Mouse (Mus musculus): Measurements from ENCODE around the gene Rgs6. TPM values are rescaled to one million over a fixed set of nuclear protein-coding genes. Genes with fewer than 3 reads are reported as not detected.

Rgs6 gene
- 1.4 TPM in 2 replicates for polyA plus RNA-seq (2014; fragmentation: Nextera tagmentation; extraction: Ambion mirVana)

- Histone ChIP-seq H3K4me2 (replicated peaks; ENCODE audit: low read depth, low read length) (no peak within 1 kb of the TSS), H3K9me3 (ENCODE audit: control insufficient read depth, low read depth, low read length) (no peaks in the 10 kb centered on the region), H3K4me1 (ENCODE audit: control insufficient read depth, insufficient read depth, low read length) (no peaks in the 10 kb centered on the region), H3K27ac (ENCODE audit: low read length) (no peak within 1 kb of the TSS), H3K9ac (replicated peaks; ENCODE audit: low read depth, low read length) (no peak within 1 kb of the TSS), H3K36me3 (ENCODE audit: control insufficient read depth, insufficient read depth, low read length) (no peaks in the 10 kb centered on the region), H3K27me3 (ENCODE audit: control insufficient read depth, insufficient read depth, low read length) (no peaks in the 10 kb centered on the region), H3K4me3 (ENCODE audit: low read depth, low read length) (no peak within 1 kb of the TSS)
- 61% methylated on average over 2 of the region's 2 CpGs for WGBS
- ATAC-seq (ENCODE audit: insufficient number of reproducible peaks, insufficient read depth, low FRiP score, low read depth): no peak
These were observed at the start of gene Rgs6 for GRCm38 (mm10) chr12:82588017-82588416. Rgs6 (plus strand) TSS chr12:82588292.

GRCm38 (mm10) chr12:82547127-82547526, 41.0 kb upstream of the Rgs6 start:
- no peak overlapping the region for H3K27ac ChIP-seq (ENCODE audit: low read length)
- H3K36me3 ChIP-seq (ENCODE audit: control insufficient read depth, insufficient read depth, low read length): no peaks in the 10 kb centered on the region
- no peaks in the 10 kb centered on the region for H3K27me3 ChIP-seq (ENCODE audit: control insufficient read depth, insufficient read depth, low read length)
- no peaks in the 10 kb centered on the region for H3K4me1 ChIP-seq (ENCODE audit: control insufficient read depth, insufficient read depth, low read length)
- 74% methylated on average over 4 of the region's 4 CpGs for WGBS
- no peak overlapping the region for H3K9ac ChIP-seq (replicated peaks; ENCODE audit: low read depth, low read length)
- no peak overlapping the region for H3K4me2 ChIP-seq (replicated peaks; ENCODE audit: low read depth, low read length)
- H3K4me3 ChIP-seq (ENCODE audit: low read depth, low read length): no peak overlapping the region
- no peaks in the 10 kb centered on the region for H3K9me3 ChIP-seq (ENCODE audit: control insufficient read depth, low read depth, low read length)
- ATAC-seq (ENCODE audit: insufficient number of reproducible peaks, insufficient read depth, low FRiP score, low read depth): no peak

DNA sequence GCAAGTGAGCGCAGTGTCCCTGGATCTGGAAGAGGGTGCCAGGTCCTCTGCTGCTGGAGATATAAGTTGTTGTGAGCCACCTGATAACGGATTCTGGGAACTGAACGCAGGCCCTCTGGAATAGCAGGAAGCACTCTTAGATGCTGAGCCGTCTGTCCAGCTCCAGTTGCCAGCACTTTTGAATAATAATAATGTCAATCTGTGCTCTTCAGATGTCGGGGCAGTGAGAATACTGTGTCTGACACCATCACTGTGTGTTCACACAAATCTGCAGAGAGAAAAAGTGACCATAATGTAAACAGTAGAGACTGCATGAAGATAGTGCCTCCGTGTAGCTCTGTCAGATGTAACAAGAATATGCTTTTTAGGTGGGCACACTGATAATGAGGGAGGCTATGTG, 38.9 kb upstream of the Rgs6 start:
- Histone ChIP-seq H3K36me3 (ENCODE audit: control insufficient read depth, insufficient read depth, low read length) (no peaks in the 10 kb centered on the region), H3K27me3 (ENCODE audit: control insufficient read depth, insufficient read depth, low read length) (no peaks in the 10 kb centered on the region), H3K27ac (ENCODE audit: low read length) (no peak overlapping the region), H3K9ac (replicated peaks; ENCODE audit: low read depth, low read length) (no peak overlapping the region), H3K4me2 (replicated peaks; ENCODE audit: low read depth, low read length) (no peak overlapping the region), H3K4me1 (ENCODE audit: control insufficient read depth, insufficient read depth, low read length) (no peaks in the 10 kb centered on the region), H3K4me3 (ENCODE audit: low read depth, low read length) (no peak overlapping the region), H3K9me3 (ENCODE audit: control insufficient read depth, low read depth, low read length) (no peaks in the 10 kb centered on the region)
- WGBS: 70% methylated on average over 6 of the region's 6 CpGs
- no peak for ATAC-seq (ENCODE audit: insufficient number of reproducible peaks, insufficient read depth, low FRiP score, low read depth)

DNA sequence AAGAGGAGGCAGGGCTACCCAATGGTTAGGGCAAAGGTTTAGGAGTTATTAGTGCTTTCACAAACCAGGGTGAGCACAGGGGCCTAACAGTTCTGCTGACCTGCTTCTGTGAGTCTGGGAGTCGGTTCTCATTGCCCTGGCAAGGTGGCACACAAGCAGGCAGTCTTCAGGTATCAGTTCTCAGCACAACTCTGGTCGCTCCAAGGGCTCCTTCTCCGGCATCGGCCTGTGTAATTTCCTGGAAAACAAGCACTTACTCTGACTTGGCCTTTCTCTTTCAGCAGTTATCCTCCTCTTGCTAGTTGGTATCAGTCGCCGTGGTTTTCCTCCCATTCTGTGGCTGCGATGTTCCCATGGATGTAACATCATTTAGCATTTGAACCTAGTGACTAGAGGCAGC, 38.0 kb upstream of the Rgs6 start:
- Histone ChIP-seq H3K9ac (replicated peaks; ENCODE audit: low read depth, low read length) (no peak overlapping the region), H3K27ac (ENCODE audit: low read length) (no peak overlapping the region), H3K4me1 (ENCODE audit: control insufficient read depth, insufficient read depth, low read length) (no peaks in the 10 kb centered on the region), H3K4me2 (replicated peaks; ENCODE audit: low read depth, low read length) (no peak overlapping the region), H3K36me3 (ENCODE audit: control insufficient read depth, insufficient read depth, low read length) (no peaks in the 10 kb centered on the region), H3K9me3 (ENCODE audit: control insufficient read depth, low read depth, low read length) (no peaks in the 10 kb centered on the region), H3K27me3 (ENCODE audit: control insufficient read depth, insufficient read depth, low read length) (no peaks in the 10 kb centered on the region), H3K4me3 (ENCODE audit: low read depth, low read length) (no peak overlapping the region)
- no peak for ATAC-seq (ENCODE audit: insufficient number of reproducible peaks, insufficient read depth, low FRiP score, low read depth)
- 89% methylated on average over 7 of the region's 7 CpGs for WGBS

GRCm38 (mm10) chr12:82552376-82552775, 35.7 kb upstream of the Rgs6 start:
- 89% methylated on average over 5 of the region's 5 CpGs for WGBS

GRCm38 (mm10) chr12:82562916-82563315, 25.2 kb upstream of the Rgs6 start:
- Histone ChIP-seq H3K27ac (ENCODE audit: low read length) (no peak overlapping the region), H3K9me3 (ENCODE audit: control insufficient read depth, low read depth, low read length) (no peaks in the 10 kb centered on the region), H3K36me3 (ENCODE audit: control insufficient read depth, insufficient read depth, low read length) (no peaks in the 10 kb centered on the region), H3K4me1 (ENCODE audit: control insufficient read depth, insufficient read depth, low read length) (no peaks in the 10 kb centered on the region), H3K9ac (replicated peaks; ENCODE audit: low read depth, low read length) (no peak overlapping the region), H3K4me2 (replicated peaks; ENCODE audit: low read depth, low read length) (no peak overlapping the region), H3K27me3 (ENCODE audit: control insufficient read depth, insufficient read depth, low read length) (no peaks in the 10 kb centered on the region), H3K4me3 (ENCODE audit: low read depth, low read length) (no peak overlapping the region)
- no peak for ATAC-seq (ENCODE audit: insufficient number of reproducible peaks, insufficient read depth, low FRiP score, low read depth)

More at GRCm38 (mm10) chr12:82552376-82552775, 35.7 kb upstream of the Rgs6 start:
- H3K9me3 ChIP-seq (ENCODE audit: control insufficient read depth, low read depth, low read length): no peaks in the 10 kb centered on the region
- H3K4me1 ChIP-seq (ENCODE audit: control insufficient read depth, insufficient read depth, low read length): no peaks in the 10 kb centered on the region
- H3K4me3 ChIP-seq (ENCODE audit: low read depth, low read length): no peak overlapping the region
- ATAC-seq (ENCODE audit: insufficient number of reproducible peaks, insufficient read depth, low FRiP score, low read depth): no peak
- no peaks in the 10 kb centered on the region for H3K36me3 ChIP-seq (ENCODE audit: control insufficient read depth, insufficient read depth, low read length)
- H3K4me2 ChIP-seq (replicated peaks; ENCODE audit: low read depth, low read length): no peak overlapping the region
- no peak overlapping the region for H3K27ac ChIP-seq (ENCODE audit: low read length)
- no peak overlapping the region for H3K9ac ChIP-seq (replicated peaks; ENCODE audit: low read depth, low read length)
- H3K27me3 ChIP-seq (ENCODE audit: control insufficient read depth, insufficient read depth, low read length): no peaks in the 10 kb centered on the region

- Histone ChIP-seq H3K4me2 (replicated peaks; ENCODE audit: low read depth, low read length) (no peak overlapping the region), H3K36me3 (ENCODE audit: control insufficient read depth, insufficient read depth, low read length) (no peaks in the 10 kb centered on the region), H3K27ac (ENCODE audit: low read length) (no peak overlapping the region), H3K9me3 (ENCODE audit: control insufficient read depth, low read depth, low read length) (no peaks in the 10 kb centered on the region), H3K9ac (replicated peaks; ENCODE audit: low read depth, low read length) (no peak overlapping the region), H3K27me3 (ENCODE audit: control insufficient read depth, insufficient read depth, low read length) (no peaks in the 10 kb centered on the region), H3K4me1 (ENCODE audit: control insufficient read depth, insufficient read depth, low read length) (no peaks in the 10 kb centered on the region), H3K4me3 (ENCODE audit: low read depth, low read length) (no peak overlapping the region)
- 96% methylated on average over 1 of the region's 1 CpGs for WGBS
- ATAC-seq (ENCODE audit: insufficient number of reproducible peaks, insufficient read depth, low FRiP score, low read depth): no peak
These were observed 19.7 kb upstream of the Rgs6 start for GRCm38 (mm10) chr12:82568370-82568769.

DNA sequence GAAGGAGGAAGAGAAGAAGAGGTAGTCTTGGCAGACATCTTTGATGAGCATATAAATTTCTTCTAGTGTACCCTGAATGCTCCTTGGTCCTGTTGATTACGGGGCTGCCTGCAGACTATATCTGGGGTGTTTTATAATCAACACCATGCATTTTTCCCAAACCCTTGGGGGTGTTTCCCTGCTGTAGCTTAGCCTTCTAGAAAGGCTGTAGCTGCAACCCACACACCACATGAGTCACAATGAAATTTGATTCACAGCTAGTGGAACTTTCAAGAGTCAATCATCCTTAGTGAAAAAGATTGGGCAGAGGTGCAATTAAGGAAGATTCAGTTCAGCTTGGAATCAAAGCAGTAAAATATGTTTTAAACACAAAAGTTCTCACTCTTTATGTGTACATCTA, 15.4 kb upstream of the Rgs6 start:
- no peak overlapping the region for H3K4me2 ChIP-seq (replicated peaks; ENCODE audit: low read depth, low read length)
- H3K9ac ChIP-seq (replicated peaks; ENCODE audit: low read depth, low read length): no peak overlapping the region
- no peak for ATAC-seq (ENCODE audit: insufficient number of reproducible peaks, insufficient read depth, low FRiP score, low read depth)
- no peak overlapping the region for H3K27ac ChIP-seq (ENCODE audit: low read length)
- H3K4me1 ChIP-seq (ENCODE audit: control insufficient read depth, insufficient read depth, low read length): no peaks in the 10 kb centered on the region
- WGBS: 91% methylated on average over 1 of the region's 1 CpGs
- no peak overlapping the region for H3K4me3 ChIP-seq (ENCODE audit: low read depth, low read length)
- H3K27me3 ChIP-seq (ENCODE audit: control insufficient read depth, insufficient read depth, low read length): no peaks in the 10 kb centered on the region
- no peaks in the 10 kb centered on the region for H3K36me3 ChIP-seq (ENCODE audit: control insufficient read depth, insufficient read depth, low read length)
- H3K9me3 ChIP-seq (ENCODE audit: control insufficient read depth, low read depth, low read length): no peaks in the 10 kb centered on the region

DNA sequence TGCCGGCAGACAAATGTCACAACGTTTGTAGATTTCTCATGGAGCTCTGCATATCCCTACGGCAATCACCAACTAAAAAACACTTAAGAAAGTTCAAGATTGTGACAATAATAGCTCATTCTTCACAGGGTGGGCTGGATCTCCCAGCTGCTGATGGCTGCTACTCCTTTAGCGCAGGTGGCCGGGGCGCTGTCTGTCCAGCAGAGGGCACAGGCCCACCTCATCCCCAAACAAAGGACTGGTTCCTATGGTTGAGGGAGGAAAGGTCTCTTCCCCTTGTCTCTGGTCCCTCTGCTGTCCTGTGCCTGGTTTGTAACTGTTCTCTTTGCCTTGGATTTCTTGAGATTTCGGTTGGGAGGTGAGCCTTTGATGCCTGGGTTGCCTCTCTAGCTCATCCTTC, 1.5 kb upstream of the Rgs6 start:
- Histone ChIP-seq H3K9me3 (ENCODE audit: control insufficient read depth, low read depth, low read length) (no peaks in the 10 kb centered on the region), H3K9ac (replicated peaks; ENCODE audit: low read depth, low read length) (no peak overlapping the region), H3K4me2 (replicated peaks; ENCODE audit: low read depth, low read length) (no peak overlapping the region), H3K27ac (ENCODE audit: low read length) (no peak overlapping the region), H3K4me1 (ENCODE audit: control insufficient read depth, insufficient read depth, low read length) (no peaks in the 10 kb centered on the region), H3K36me3 (ENCODE audit: control insufficient read depth, insufficient read depth, low read length) (no peaks in the 10 kb centered on the region), H3K27me3 (ENCODE audit: control insufficient read depth, insufficient read depth, low read length) (no peaks in the 10 kb centered on the region), H3K4me3 (ENCODE audit: low read depth, low read length) (no peak overlapping the region)
- WGBS: 44% methylated on average over 7 of the region's 7 CpGs
- no peak for ATAC-seq (ENCODE audit: insufficient number of reproducible peaks, insufficient read depth, low FRiP score, low read depth)
